Mouse (Mus musculus) embryo, embryonic 10 days (tissue): ENCODE results near the gene Pth2.
"Not testable (repeated sequence)": the region's sequence is repeated elsewhere in the genome, so short reads cannot be mapped to it uniquely, and the experiment has no call there.

Experiments used
- DNase-seq: peaks from one replicate; pipeline ENCODE4 v3.0.0-alpha.2; 2015; ENCODE audit warnings: low spot score

Gene Pth2

GRCm38 (mm10) chr7:45180896-45181477, at the start of gene Pth2:
TSS of gene Pth2 (plus strand) at chr7:45180995.
- no peak for DNase-seq

- DNase-seq, result no peak
Measured at GRCm38 (mm10) chr7:45131850-45132249, 48.9 kb upstream of the Pth2 start.

- DNase-seq, result no peak
Measured at GRCm38 (mm10) chr7:45133446-45134159, 47.2 kb upstream of the Pth2 start.

- DNase-seq, result peak; percentile 67
Measured at GRCm38 (mm10) chr7:45134544-45135026, 46.2 kb upstream of the Pth2 start.

GRCm38 (mm10) chr7:45135370-45135769, 45.4 kb upstream of the Pth2 start:
- no peak for DNase-seq

GRCm38 (mm10) chr7:45135993-45136567, 44.7 kb upstream of the Pth2 start, which contains the start of the genes Gm45713 and Flt3l:
TSS of gene Gm45713 (minus strand) at chr7:45136231.
TSS of gene Flt3l (minus strand) at chr7:45136432.
- peak; percentile 90 for DNase-seq

GRCm38 (mm10) chr7:45137171-45138006, 43.4 kb upstream of the Pth2 start:
- no peak for DNase-seq

GRCm38 (mm10) chr7:45138403-45138802, 42.4 kb upstream of the Pth2 start:
- no peak for DNase-seq

- DNase-seq, result no peak
Measured at GRCm38 (mm10) chr7:45139904-45140723, 40.7 kb upstream of the Pth2 start.

GRCm38 (mm10) chr7:45141319-45141718, 39.5 kb upstream of the Pth2 start:
- DNase-seq, result no peak

- DNase-seq, result no peak
Measured at GRCm38 (mm10) chr7:45141914-45142313, 38.9 kb upstream of the Pth2 start.

GRCm38 (mm10) chr7:45144368-45145174, 36.2 kb upstream of the Pth2 start:
- DNase-seq, result no peak

GRCm38 (mm10) chr7:45145460-45145859, 35.3 kb upstream of the Pth2 start:
- DNase-seq, result no peak

- no peak for DNase-seq
Measured at GRCm38 (mm10) chr7:45147267-45147666, 33.5 kb upstream of the Pth2 start.

- no peak for DNase-seq
Measured at GRCm38 (mm10) chr7:45147899-45148298, 32.9 kb upstream of the Pth2 start.

GRCm38 (mm10) chr7:45148534-45149098, 32.2 kb upstream of the Pth2 start:
- no peak for DNase-seq

- no peak for DNase-seq
Measured at GRCm38 (mm10) chr7:45149545-45149944, 31.2 kb upstream of the Pth2 start.

GRCm38 (mm10) chr7:45150321-45150720, 30.5 kb upstream of the Pth2 start:
- DNase-seq, result no peak

GRCm38 (mm10) chr7:45151303-45151702, 29.5 kb upstream of the Pth2 start:
- DNase-seq, result no peak

GRCm38 (mm10) chr7:45153052-45153451, 27.7 kb upstream of the Pth2 start:
- DNase-seq, result not testable (repeated sequence)
